Mouse (Mus musculus): Measurements from ENCODE around the gene Lyg1. TPM values are rescaled to one million over a fixed set of nuclear protein-coding genes. Genes with fewer than 3 reads are reported as not detected.
"Not testable (repeated sequence)": the region's sequence is repeated elsewhere in the genome, so short reads cannot be mapped to it uniquely, and the experiment has no call there.

Gene Lyg1
- polyA plus RNA-seq, 1 experiment from 2014 or later: not detected

DNA sequence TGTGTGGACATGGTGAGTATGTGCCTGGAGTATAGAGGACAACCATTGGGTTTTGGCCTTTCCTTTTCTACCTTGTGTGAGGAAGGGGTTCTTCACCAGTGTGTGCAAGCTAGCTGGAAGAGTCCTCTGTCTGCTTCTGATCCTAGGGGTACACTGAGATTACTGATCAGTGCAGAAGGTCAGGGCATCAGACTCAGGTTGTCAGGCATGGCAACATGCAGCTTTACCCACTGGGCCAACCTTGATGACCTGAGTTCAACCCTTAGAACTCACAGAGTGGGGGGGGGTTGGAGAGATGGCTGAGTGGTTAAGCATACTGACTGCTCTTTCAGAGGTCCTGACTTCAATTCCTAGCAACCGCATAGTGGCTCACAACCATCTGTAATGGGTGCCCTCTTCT is 26.8 kb upstream of the Lyg1 start:
- Histone ChIP-seq H3K4me3 (no peak overlapping the region), H3K4me1 (no peaks in the 10 kb centered on the region), H3K27ac (no peak overlapping the region), H3K9me3 (no peaks in the 10 kb centered on the region), H3K27me3 (no peaks in the 10 kb centered on the region), H3K4me2 (replicated peaks) (no peak overlapping the region), H3K9ac (no peak overlapping the region), H3K36me3 (peaks cover 38% of the 10 kb centered on the region)
- 100% methylated on average over 1 of the region's 1 CpGs for WGBS
- no peak for ATAC-seq (ENCODE audit: low FRiP score, low read depth)

DNA sequence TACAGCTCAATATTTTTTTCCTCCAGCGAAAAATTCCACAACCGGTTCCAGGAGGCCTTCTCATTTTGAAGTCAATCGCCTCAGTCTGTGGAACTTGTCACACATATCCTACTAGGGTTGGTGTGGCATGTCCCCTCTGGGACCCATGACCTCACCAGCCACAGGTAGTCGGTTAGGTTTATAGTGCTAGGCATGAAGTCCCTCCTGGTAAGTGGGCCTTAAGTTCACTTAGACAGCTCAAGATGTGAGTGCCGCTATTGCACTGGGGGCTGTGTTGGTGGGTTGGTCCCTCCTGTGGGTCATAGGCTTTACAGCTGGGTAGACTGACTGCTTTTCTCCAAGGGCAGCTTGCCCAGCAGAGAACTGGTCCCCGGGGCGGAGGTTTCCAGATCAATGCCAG is 19.7 kb upstream of the Lyg1 start:
- WGBS: 87% methylated on average over 7 of the region's 7 CpGs
- Histone ChIP-seq H3K27ac (no peak overlapping the region), H3K4me3 (no peak overlapping the region), H3K9ac (no peak overlapping the region), H3K4me2 (replicated peaks) (no peak overlapping the region), H3K27me3 (no peaks in the 10 kb centered on the region), H3K4me1 (no peaks in the 10 kb centered on the region), H3K9me3 (no peaks in the 10 kb centered on the region), H3K36me3 (no peaks in the 10 kb centered on the region)
- no peak for ATAC-seq (ENCODE audit: low FRiP score, low read depth)

DNA sequence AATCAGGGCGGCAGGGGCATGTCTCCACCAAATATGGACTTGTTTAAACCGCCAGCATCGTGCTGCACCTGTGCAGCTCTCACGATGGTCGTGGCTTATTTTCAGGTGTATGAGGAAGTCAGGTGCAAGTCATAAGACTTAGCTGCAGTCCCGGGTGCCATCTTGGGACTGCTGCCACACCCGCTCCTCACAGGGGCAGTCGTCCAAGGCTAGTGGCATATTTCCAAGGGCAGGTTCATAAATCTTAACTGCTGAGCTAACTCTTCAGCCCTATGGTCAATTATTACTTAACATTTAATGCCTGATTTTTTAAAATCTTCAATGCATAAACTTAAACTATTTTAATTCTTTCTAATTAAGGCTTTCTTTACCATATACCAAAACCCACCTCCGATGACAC is 19.1 kb upstream of the Lyg1 start:
- not testable (repeated sequence) for ATAC-seq (ENCODE audit: low FRiP score, low read depth)
- WGBS: 67% methylated on average over 9 of the region's 9 CpGs

DNA sequence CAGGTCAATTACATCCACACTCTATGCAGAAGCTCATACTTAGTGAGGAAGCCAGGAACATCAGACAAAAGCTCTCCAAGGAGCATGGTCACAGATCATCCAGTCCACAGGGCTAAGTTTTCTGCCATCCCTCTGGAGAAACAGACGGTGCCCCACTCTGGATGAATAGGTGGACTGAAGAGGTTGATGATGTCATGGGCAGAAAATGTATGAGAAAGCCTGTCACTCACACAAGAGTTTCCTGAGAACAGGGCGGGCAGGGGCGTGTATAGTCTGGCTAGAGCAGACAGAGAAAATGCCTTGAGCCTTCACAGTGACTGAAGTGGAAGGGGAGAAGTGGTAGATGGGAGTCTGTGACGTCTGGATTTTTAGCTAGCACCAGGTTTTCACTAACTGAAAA is 14.0 kb upstream of the Lyg1 start:
- ATAC-seq (ENCODE audit: low FRiP score, low read depth): no peak
- H3K4me3 ChIP-seq: no peak overlapping the region

More for the DNA sequence above, 19.1 kb upstream of the Lyg1 start:
- H3K36me3 ChIP-seq; H3K27me3 ChIP-seq; H3K4me2 ChIP-seq (replicated peaks); H3K27ac ChIP-seq; H3K9me3 ChIP-seq; H3K4me3 ChIP-seq; H3K4me1 ChIP-seq; H3K9ac ChIP-seq: not testable (repeated sequence)

DNA sequence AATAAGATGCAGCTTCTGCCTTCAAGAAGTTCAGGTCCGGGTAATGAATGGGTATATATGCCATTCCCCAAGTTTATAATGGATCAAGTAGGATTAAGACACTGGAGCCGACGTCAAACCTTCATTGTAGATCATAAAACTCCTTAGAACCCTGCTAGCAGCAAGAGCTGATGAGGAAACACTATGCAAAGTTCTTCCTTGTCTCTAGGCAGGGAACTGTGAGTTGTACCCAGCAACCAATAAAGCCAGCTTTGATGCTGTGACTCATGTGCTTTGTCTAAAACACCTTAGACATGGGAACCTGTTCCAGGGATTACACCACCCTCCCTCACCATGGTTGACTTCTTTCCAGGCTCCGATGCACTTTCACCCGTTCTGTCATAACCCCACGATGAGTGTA is 11.2 kb upstream of the Lyg1 start:
- no peak overlapping the region for H3K4me3 ChIP-seq
- no peaks in the 10 kb centered on the region for H3K27me3 ChIP-seq
- ATAC-seq (ENCODE audit: low FRiP score, low read depth): no peak
- no peaks in the 10 kb centered on the region for H3K4me1 ChIP-seq
- no peaks in the 10 kb centered on the region for H3K9me3 ChIP-seq
- WGBS: 70% methylated on average over 6 of the region's 6 CpGs
- no peaks in the 10 kb centered on the region for H3K36me3 ChIP-seq
- H3K9ac ChIP-seq: no peak overlapping the region
- H3K27ac ChIP-seq: no peak overlapping the region
- no peak overlapping the region for H3K4me2 ChIP-seq (replicated peaks)

More for the DNA sequence above, 14.0 kb upstream of the Lyg1 start:
- Histone ChIP-seq H3K4me1 (no peaks in the 10 kb centered on the region), H3K9ac (no peak overlapping the region), H3K4me2 (replicated peaks) (no peak overlapping the region), H3K36me3 (no peaks in the 10 kb centered on the region), H3K27me3 (no peaks in the 10 kb centered on the region), H3K9me3 (no peaks in the 10 kb centered on the region), H3K27ac (no peak overlapping the region)
- WGBS: 69% methylated on average over 4 of the region's 4 CpGs

DNA sequence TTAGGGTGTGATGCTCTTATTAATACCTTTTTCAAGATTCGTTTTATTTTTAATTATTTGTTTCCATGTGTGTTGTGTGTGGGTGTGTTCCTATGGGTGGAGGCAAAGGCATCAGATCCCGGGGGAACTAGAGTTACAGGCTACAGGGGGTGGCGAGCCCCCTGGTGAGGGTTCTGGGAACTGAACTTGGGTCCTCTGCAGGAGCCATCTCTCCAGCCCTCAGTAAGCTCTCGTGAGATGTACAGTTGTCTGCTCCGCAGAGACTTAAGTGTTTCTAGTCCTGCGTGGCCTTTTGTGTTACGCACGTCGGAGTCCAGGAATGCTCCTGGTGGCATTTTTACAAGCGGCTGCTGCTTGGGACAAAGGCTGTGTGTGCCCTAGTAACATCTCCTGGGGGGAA is 8.0 kb upstream of the Lyg1 start:
- Histone ChIP-seq H3K36me3 (no peaks in the 10 kb centered on the region), H3K27me3 (no peaks in the 10 kb centered on the region), H3K27ac (no peak overlapping the region), H3K4me3 (no peak overlapping the region), H3K4me2 (replicated peaks) (no peak overlapping the region), H3K9ac (no peak overlapping the region), H3K9me3 (no peaks in the 10 kb centered on the region), H3K4me1 (no peaks in the 10 kb centered on the region)
- ATAC-seq (ENCODE audit: low FRiP score, low read depth): no peak
- 51% methylated on average over 10 of the region's 10 CpGs for WGBS

DNA sequence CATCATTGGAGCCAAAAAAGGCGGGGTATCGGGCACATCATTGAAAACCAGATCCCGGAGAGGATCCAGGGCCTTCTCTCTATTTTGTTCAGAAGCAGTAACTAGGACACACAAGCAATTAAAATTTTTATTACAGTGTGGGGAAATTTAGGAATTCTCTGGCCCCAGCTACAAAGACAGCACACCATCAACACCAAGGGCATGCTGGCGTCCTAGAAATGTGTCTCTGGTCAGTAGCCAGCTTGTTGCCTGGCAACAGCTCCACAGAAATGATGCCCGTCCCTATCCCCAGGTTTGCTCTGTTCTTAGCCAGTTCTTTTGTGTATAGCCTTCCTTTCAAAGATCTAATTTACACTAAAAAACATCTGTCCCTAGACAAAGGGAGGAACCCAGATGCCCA is 1.9 kb upstream of the Lyg1 start:
- no peaks in the 10 kb centered on the region for H3K4me1 ChIP-seq
- H3K36me3 ChIP-seq: no peaks in the 10 kb centered on the region
- WGBS: 67% methylated on average over 5 of the region's 5 CpGs
- no peak overlapping the region for H3K4me3 ChIP-seq
- no peak for ATAC-seq (ENCODE audit: low FRiP score, low read depth)
- no peak overlapping the region for H3K9ac ChIP-seq
- H3K27me3 ChIP-seq: no peaks in the 10 kb centered on the region
- no peak overlapping the region for H3K4me2 ChIP-seq (replicated peaks)
- H3K27ac ChIP-seq: no peak overlapping the region
- H3K9me3 ChIP-seq: no peaks in the 10 kb centered on the region

DNA sequence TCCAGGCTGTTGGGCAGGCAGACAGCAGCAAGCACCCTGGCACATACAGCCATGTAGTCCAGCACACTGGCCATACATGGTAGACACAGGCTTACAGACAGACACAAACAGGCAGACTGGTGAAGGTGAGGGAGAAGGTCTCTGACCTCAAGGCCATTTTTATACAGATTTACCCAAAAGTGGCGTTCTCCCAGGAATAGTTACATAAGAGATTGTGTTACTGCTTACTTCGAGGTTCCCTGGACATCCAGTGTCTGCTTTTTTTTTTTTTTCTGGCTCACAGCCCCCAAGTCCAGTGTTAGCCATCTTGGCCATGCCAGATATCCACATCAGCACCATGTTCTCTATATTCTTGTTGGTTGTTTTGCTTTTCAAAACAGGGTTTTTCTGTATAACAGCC is 957 bp upstream of the Lyg1 start:
- no peak overlapping the region for H3K27ac ChIP-seq
- no peak overlapping the region for H3K4me3 ChIP-seq
- no peak overlapping the region for H3K9ac ChIP-seq
- no peaks in the 10 kb centered on the region for H3K27me3 ChIP-seq
- WGBS: 68% methylated on average over 2 of the region's 2 CpGs
- no peak for ATAC-seq (ENCODE audit: low FRiP score, low read depth)
- no peaks in the 10 kb centered on the region for H3K4me1 ChIP-seq
- no peak overlapping the region for H3K4me2 ChIP-seq (replicated peaks)
- no peaks in the 10 kb centered on the region for H3K36me3 ChIP-seq
- no peaks in the 10 kb centered on the region for H3K9me3 ChIP-seq

DNA sequence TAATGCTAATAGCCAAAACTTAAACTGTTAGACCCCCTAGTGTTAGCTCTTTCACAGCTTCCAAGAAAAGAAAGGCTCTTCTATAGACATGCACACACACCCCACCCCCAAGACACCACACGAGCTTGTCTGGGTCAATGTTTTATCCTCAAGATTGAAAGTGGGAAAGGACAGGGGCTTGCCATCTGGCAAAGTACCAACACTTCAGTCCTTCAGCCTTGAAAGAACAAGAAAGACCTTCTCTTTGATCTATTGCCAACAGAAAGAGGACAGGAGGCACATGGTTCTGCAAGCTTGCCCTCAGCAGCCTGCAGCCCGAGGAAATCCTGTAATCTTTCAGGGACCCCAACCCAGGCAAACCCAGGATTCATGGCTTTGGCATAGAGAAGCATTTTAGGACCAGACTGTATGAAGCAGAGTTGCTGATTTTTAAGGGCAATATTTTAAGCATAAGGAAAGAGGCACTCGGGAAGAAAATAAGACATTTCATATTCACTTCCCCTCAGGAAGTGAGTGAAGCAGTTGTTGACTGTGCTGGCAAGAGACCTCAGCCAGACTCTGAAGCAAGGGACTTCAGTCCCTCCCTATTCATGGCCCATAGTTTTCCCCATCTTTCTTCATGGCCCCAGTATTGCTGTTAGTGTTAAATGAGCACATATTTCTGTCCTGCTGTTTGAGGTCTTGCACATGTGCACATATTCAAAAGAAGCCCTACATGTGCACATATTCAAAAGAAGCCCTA is 698 bp downstream of the Lyg1 start:
- Histone ChIP-seq H3K27ac (no peak overlapping the region; the same call in 1 of the 2 replicates), H3K4me2 (replicated peaks) (no peak overlapping the region), H3K36me3 (no peaks in the 10 kb centered on the region), H3K4me3 (no peak overlapping the region), H3K9me3 (no peaks in the 10 kb centered on the region), H3K27me3 (no peaks in the 10 kb centered on the region), H3K4me1 (no peaks in the 10 kb centered on the region), H3K9ac (no peak overlapping the region)
- ATAC-seq (ENCODE audit: low FRiP score, low read depth): no peak
- 39% methylated on average over 3 of the region's 3 CpGs for WGBS

DNA sequence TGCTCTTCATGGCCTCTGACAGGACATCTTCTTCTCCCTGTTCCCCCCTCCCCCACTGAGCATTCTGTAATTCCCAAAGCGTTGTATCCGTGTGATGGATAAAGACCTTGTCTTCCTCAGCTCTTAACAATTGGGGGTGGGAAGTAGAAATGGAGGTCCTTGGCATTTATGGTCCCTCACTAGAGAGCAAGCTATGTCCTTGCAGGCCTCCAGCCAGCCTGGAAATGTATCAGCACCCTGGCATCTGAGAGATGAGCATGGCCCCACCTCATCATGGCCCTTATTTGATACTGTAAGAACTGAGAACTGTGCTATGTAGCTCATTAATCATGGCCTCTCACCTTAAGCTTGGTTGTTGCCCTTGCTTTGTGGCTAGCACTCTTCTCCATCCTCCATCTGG is 2.3 kb downstream of the Lyg1 start:
- 85% methylated on average over 2 of the region's 2 CpGs for WGBS

DNA sequence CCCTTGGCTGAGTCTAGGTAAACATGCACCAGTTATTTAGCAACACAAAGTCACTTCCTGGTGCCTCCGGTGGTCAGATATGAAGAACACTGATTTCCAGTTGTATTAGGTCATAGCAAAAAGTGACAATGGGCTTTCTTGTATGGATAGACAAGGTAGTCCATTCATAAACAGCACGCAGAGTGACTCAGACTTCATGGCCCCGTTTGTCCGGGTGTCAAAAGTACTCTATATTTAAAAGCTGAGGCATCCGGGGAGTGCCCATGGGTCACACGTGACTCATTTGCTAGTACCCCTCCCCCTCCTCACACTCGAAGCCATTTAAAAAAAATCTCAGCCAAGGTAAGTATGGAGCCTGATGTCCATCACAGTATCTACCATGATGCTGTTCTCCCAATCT is 2.8 kb downstream of the Lyg1 start:
- H3K36me3 ChIP-seq: no peaks in the 10 kb centered on the region
- no peaks in the 10 kb centered on the region for H3K9me3 ChIP-seq
- H3K9ac ChIP-seq: no peak overlapping the region
- H3K4me2 ChIP-seq (replicated peaks): no peak overlapping the region
- H3K4me3 ChIP-seq: no peak overlapping the region
- 84% methylated on average over 7 of the region's 7 CpGs for WGBS
- no peak for ATAC-seq (ENCODE audit: low FRiP score, low read depth)
- no peaks in the 10 kb centered on the region for H3K4me1 ChIP-seq
- H3K27ac ChIP-seq: no peak overlapping the region
- H3K27me3 ChIP-seq: no peaks in the 10 kb centered on the region

More for the DNA sequence above, 2.3 kb downstream of the Lyg1 start:
- no peaks in the 10 kb centered on the region for H3K36me3 ChIP-seq
- H3K27me3 ChIP-seq: no peaks in the 10 kb centered on the region
- no peak overlapping the region for H3K4me3 ChIP-seq
- H3K4me1 ChIP-seq: no peaks in the 10 kb centered on the region
- H3K9me3 ChIP-seq: no peaks in the 10 kb centered on the region
- ATAC-seq (ENCODE audit: low FRiP score, low read depth): no peak
- H3K4me2 ChIP-seq (replicated peaks): no peak overlapping the region
- no peak overlapping the region for H3K9ac ChIP-seq
- H3K27ac ChIP-seq: no peak overlapping the region

DNA sequence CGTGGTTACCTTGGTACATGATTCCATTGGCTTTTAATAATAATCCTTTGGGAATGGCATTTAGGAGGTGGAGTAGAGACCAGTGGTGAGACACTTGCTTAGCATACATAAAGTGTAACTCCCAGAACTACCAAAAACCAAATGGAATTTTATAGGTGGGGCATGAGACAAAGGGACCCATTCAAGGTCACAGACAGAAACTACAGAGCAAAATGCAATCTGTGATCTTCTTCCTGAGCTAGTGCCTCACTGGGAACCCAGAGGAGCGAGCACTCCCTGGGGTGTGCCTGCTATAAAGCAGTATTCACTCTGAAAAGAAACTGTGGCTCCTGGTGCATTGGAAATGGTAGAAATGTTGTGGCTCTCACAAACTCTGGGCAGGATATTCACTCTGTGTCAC is 8.7 kb downstream of the Lyg1 start:
- Histone ChIP-seq H3K4me3 (no peak overlapping the region), H3K4me1 (no peaks in the 10 kb centered on the region), H3K9ac (no peak overlapping the region), H3K9me3 (no peaks in the 10 kb centered on the region), H3K27ac (no peak overlapping the region), H3K27me3 (no peaks in the 10 kb centered on the region), H3K4me2 (replicated peaks) (no peak overlapping the region), H3K36me3 (no peaks in the 10 kb centered on the region)
- 69% methylated on average over 2 of the region's 2 CpGs for whole genome bisulfite sequencing
- no peak for ATAC-seq (ENCODE audit: low FRiP score, low read depth)

DNA sequence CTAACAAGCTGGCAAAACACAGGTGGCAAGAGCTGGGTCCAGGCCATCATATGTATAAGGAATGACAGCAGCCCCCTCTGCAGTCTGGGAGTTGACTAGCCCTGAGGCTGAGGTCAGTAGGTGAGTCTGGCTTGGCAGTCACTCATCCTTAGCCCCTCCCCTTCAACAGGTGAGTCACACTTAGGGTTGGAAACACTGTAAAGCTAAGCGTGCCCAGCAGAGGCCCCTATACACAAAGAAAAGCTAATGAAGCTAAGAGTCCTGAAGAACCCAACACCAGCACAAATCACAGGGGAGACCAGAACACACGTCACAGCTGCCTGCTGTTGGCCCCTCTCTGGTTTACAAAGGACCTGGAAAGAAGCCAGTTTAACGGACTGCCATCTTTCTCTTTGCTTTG is 25.8 kb downstream of the Lyg1 start:
- no peak overlapping the region for H3K9ac ChIP-seq
- no peaks in the 10 kb centered on the region for H3K27me3 ChIP-seq
- no peaks in the 10 kb centered on the region for H3K4me1 ChIP-seq
- no peak overlapping the region for H3K4me3 ChIP-seq
- H3K27ac ChIP-seq: no peak overlapping the region
- no peaks in the 10 kb centered on the region for H3K9me3 ChIP-seq
- no peaks in the 10 kb centered on the region for H3K36me3 ChIP-seq
- no peak overlapping the region for H3K4me2 ChIP-seq (replicated peaks)
- ATAC-seq (ENCODE audit: low FRiP score, low read depth): no peak
- WGBS: 17% methylated on average over 3 of the region's 3 CpGs

Data from limb, embryonic 13.5 days (tissue).